Mouse (Mus musculus) ES-E14 (cell line): ENCODE measurements around the gene Dhx9.

Source experiments
- CHD2 ChIP-seq: IDR thresholded peaks from 2 replicates; pipeline ENCODE4 v1.6.1; 2014; ENCODE audit warnings: mild to moderate bottlenecking, low read depth, low read length, inconsistent platforms
- MAFK ChIP-seq: IDR thresholded peaks from 2 replicates; pipeline ENCODE4 v1.6.1; 2014; ENCODE audit warnings: mild to moderate bottlenecking, low read depth, low read length, inconsistent platforms; ENCODE audit not compliant: insufficient read depth
- ZC3H11A ChIP-seq: IDR thresholded peaks from 2 replicates; pipeline ENCODE4 v1.6.1; 2012; ENCODE audit warnings: low read depth, mild to moderate bottlenecking, inconsistent platforms, low read length, borderline replicate concordance
- ZNF384 ChIP-seq: IDR thresholded peaks from 2 replicates; pipeline ENCODE4 v1.6.1; 2012; ENCODE audit warnings: low read depth, low read length, inconsistent platforms

- TF ChIP-seq MAFK (no peak), ZNF384 (peak; percentile 75), CHD2 (no peak), ZC3H11A (no peak)
Measured at GRCm38 (mm10) chr1:153489540-153489939, 2.1 kb upstream of the Dhx9 start.
